Mouse (Mus musculus) brain, embryonic 14.5 days (tissue): ENCODE data around the gene Farsb. TPM values are rescaled to one million over a fixed set of nuclear protein-coding genes. Genes with fewer than 3 reads are reported as not detected.
A peak's percentile ranks its signal among the peaks of the same experiment; 100 is the strongest.

Experiments
- DNase-seq: peaks from one replicate; pipeline ENCODE4 v3.0.0-alpha.2; 2011; ENCODE audit warnings: low read depth
- CTCF ChIP-seq: fragments of 200-500 bp; IDR thresholded peaks from 2 replicates; pipeline ENCODE4 v1.5.1; 2012; ENCODE audit warnings: inconsistent platforms, mild to moderate bottlenecking, moderate library complexity, borderline replicate concordance; ENCODE audit not compliant: insufficient read depth, insufficient read length; ENCODE audit errors: extremely low read depth
- POLR2A ChIP-seq: fragments of 200-500 bp; IDR thresholded peaks from 2 replicates; pipeline ENCODE4 v1.6.1; 2012; ENCODE audit warnings: mild to moderate bottlenecking, inconsistent platforms, borderline replicate concordance; ENCODE audit not compliant: poor library complexity, insufficient read depth, insufficient read length, severe bottlenecking; ENCODE audit errors: extremely low read depth
- polyA plus RNA-seq: library from polyadenylated mRNA; depleted of rRNA; stranded (reverse); fragments of >200 nt; gene quantifications from 2 replicates; pipeline ENCODE4 v1.2.3, GENCODE M21; 2012; rRNA removed

Farsb gene
- polyA plus RNA-seq, 1 experiment = 66.6 TPM

DNA sequence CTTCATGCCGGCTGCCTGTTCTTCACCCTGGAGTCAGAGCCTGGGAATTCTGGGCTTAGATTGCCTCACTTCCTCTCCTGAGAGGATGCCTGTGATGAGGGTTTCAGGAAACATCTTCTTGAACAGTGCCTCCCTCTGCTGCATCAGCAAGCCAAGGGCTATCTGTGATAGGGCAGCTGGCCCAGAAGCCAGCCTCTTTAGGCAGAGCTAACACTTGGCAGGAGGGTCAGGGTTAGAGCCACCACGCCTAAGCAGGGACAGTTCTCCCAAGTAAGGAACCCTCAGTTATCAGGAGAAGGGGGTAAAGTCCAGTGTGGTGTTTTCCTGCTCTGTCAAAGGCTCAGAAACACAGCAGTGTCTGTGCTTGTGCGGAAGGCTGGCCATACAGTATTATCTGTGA is 88.9 kb downstream of the Farsb start:
- TF ChIP-seq CTCF = no peak
- TF ChIP-seq POLR2A = no peak
- DNase-seq = no peak

DNA sequence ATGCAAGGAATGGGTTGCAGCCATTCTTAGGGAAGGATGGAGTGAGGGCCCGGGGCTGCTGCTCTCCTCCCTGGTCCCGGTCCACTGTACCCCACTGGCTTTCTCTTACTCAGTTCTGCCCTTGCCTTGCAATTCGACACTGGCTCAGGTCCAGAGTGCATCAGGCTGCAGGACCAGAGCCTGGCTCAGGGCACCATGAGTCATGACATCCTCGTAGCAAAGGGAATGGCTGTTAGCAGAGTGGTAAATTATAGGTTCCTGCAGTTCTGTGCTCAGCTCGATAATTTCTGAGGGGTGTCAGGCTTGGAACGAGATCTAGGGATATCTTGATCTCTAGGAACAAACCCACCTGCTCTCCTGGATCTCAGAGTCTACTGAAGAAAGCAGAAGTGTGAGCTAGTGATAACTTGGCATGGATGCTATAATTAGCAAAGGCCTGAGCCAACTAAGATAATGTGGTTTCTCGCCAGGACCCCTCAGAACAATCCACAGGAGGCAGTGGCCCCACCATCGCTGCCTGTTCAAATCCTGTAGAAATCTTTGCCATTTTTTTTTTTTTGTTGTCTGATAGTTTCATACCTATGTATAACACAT is 92.3 kb downstream of the Farsb start:
- DNase-seq = no peak

DNA sequence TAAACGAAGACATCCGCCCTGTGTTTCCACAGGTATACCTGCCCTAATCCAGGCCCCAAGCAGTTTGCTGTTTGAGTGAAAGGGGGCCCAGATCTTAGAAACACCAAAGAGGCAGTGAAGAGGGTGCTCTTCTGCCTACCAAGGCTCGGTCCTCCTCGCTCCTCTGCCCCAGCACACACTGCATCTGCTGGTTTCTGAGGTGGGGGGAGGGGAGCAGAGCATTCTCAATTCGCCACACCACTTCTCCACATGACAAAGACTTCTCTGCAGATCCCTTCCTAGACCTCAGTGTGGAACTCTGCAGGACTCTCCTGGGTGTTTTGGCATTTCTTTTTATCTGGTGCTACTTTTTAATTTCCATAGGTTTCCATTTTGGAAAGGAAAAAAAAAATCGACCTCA is 93.0 kb downstream of the Farsb start:
- TF ChIP-seq CTCF = no peak
- no peak for TF ChIP-seq POLR2A
- DNase-seq = peak; percentile 35

More for the DNA sequence above, 92.3 kb downstream of the Farsb start:
- TF ChIP-seq POLR2A (no peak), CTCF (no peak)

DNA sequence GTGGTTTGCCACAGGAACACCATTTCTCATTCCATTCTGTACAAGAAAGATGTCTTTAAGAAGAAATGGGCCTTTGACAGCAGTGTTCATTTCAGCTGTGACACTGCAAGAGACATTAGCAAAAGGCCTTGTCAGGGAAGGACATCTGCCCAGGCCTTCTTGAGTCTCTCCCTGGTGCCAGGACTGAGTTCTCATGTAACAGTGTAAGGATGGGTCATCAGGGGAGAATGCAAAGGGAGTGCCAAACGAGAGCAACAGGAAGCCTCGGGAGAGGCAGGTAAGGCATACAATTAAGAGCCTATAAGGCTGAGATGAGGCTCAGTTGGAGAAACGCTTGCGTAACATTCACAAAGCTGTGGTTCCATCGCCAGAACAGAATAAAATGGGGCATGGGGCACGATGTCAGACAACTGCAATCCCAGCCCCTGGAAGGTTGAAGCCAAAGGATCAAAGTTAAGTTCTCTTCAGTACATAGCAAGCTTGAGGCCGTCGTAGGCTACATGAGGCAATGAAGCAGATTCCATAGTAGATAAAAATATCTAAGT is 93.4 kb downstream of the Farsb start:
- no peak for DNase-seq
- no peak for TF ChIP-seq POLR2A
- no peak for TF ChIP-seq CTCF

DNA sequence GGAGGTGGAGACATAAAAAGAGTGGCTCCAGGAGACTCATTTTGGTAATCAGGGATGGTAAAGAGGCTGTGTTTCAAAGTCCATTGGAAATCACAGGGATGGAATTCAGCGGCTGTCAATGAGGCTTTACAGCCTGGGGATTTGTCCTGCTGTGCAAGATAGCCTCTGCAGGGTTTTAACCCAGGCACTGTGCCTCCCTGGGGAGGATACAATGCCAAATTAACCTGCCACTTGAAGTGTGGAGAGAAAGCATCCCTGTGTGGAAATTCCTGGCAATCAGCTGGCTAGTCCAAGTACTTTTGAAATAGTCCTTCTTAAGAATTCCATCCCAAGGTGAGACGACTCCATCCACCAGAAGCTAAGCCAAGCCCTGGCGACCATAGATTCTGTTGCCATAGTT is 99.8 kb downstream of the Farsb start:
- TF ChIP-seq POLR2A (no peak), CTCF (no peak)
- no peak for DNase-seq

DNA sequence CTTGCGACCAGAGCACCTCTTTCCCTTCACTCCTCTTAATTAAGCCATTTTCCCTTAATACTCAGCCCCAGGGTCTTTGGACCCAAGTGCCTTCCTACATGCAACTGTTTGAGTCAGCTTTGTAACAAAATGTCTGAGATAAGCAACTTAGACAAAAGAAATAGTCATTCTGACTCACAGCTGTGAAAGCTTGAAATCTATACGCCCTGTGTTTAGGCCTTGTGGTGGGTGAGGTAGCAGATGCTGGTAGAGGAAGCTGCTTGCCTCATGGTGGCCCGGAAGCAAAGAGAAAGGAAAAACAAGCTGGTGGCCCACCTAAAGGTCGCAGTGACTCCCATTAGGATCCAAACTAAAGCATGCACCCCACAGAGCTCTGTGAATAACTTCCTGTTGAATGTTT is 100.8 kb downstream of the Farsb start:
- no peak for DNase-seq

DNA sequence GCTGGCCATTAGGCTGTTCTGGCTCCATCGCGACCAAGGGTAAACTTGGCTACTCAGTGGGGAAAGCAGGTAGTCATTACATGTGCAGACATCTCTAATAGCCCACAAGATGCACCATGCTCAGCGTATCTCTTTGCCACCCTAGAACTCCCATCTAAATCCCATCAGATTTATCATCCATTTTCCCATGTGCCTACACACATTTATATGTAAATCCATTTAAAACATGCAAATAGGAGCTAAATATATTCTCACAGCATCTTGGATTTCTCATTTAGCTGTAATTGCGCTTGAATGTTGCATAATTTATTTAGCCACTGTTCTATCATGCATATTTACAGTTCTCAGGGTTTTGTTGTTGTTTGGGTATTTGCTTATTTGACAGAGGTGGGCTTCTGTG is 107.7 kb downstream of the Farsb start:
- peak; percentile 33 for DNase-seq
- TF ChIP-seq CTCF (no peak), POLR2A (no peak)

More for the DNA sequence above, 100.8 kb downstream of the Farsb start:
- TF ChIP-seq POLR2A (no peak), CTCF (no peak)

DNA sequence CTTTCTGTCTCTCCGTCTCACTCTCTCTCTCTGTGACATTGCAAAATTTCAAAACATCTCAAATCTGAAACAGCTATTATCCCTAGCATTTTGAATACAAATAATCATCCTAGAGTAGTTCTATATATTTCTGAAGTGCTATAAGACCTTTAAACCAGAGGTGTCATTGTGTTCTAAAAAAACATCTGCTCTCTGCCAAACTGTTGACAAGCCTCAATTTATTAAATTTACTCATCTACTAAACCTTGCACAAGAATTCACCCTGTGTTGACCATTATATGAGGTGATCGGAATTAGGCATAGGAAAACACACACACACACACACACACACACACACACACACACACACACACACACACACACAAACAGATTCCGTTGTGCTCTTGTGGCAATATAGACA is 113.6 kb downstream of the Farsb start:
- TF ChIP-seq CTCF = no peak
- TF ChIP-seq POLR2A = no peak
- DNase-seq = no peak

DNA sequence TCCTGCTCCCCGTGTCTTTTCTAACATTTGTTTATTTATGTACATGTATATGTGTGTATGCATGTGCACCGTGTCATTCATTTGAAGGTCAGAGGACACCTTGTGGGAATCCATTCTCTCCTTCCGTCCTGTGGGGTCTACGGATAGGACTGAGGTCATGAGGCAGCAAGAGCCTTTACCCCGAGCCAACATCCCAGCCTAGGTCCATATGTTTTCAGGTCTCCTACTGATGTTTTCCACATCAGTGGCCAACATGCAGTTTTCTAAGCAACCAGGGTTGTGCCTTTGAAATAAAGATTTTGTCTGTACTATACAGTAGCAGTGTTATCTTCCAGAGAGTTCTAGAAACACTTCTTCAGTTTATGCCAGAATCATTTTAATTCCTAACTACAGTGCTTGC is 114.9 kb downstream of the Farsb start:
- TF ChIP-seq POLR2A (no peak), CTCF (no peak)
- no peak for DNase-seq

DNA sequence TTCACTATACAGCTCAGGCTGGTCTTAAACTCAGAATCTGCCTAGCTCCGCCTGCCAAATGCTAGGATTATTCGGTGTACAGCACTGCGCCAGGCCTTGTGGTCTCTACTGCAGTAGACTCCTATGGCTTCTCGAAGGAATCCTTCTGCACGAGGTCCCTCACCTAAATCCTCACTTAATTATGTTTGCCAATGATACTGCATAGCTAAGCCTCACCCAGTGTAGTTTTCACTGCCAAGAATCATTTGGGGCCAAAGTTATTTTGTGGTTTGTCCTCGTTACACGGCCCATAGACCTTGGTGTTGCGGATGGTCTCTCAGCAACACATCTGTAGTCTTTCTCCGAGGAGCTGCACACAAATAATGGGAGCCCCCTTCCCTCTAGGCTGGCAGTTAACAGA is 116.4 kb downstream of the Farsb start:
- DNase-seq = no peak
- no peak for TF ChIP-seq POLR2A

DNA sequence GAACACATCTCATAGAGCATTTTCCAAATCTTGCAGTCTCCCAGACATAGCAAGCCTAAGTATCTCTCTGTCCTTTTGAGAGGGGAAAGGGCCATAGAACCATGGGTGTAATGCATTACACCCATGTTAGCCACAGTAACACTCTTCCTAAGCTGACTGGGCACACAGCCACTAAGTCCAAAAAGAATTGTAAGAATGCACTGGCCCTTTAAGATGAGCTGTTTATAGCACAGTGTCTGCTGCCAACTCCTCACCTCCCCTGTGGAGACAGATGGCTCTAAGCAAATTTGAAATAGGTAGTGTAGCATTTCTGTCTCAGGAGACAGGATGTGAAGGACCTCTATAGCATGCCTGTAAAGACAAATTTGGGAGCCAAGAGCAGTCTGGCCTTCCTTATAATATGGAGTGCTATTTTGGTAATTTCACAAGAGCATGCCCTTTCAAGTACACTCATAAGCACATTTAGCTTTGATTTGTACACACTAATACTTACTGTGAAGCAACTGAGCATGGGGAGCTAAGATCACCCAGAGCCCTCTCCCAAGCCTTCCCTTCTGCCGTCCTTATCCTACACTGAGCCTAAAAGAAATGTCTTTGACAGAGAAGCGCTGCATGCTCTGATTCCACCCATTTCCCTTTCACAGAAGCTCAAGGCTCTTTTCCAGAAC is 117.0 kb downstream of the Farsb start:
- peak; percentile 91 for DNase-seq
- TF ChIP-seq CTCF = no peak
- TF ChIP-seq POLR2A = no peak

DNA sequence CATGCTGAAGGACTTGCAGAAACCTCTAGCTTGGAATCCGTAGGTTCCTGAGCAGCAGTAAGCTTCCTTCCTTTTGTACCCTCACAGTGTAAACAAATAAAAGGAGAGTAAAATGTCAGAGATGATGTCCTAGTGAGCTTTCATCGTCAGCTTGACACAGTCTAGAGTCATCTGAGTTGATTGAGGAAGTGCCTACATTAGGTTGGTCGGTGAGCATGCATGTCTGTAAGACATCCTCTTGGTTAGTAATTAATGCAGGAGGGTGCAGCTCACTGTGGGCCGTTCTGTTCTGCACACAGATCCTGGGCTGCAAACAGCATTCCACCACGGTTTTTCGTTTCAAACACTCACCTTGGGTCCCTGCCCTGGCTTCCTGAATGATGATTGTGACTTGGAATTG is 118.6 kb downstream of the Farsb start:
- no peak for DNase-seq
- no peak for TF ChIP-seq CTCF
- TF ChIP-seq POLR2A = no peak

Other genes with a start within 250 kb of the Farsb start
- gene Sgpp2, start 178.6 kb downstream of the Farsb start, polyA plus RNA-seq = 0.68 and 1.4 TPM in 2 replicates
- 0.23 and 0.25 TPM in 2 replicates for gene Mogat1, start 22.1 kb upstream of the Farsb start, polyA plus RNA-seq
- 1.00 and 1.5 TPM in 2 replicates for gene BC035947, start 23.3 kb upstream of the Farsb start, polyA plus RNA-seq
- 38.0 and 45.8 TPM in 2 replicates for gene Acsl3, start 168.9 kb upstream of the Farsb start, polyA plus RNA-seq
- 3.5 and 6.0 TPM in 2 replicates for gene Utp14b, start 169.1 kb upstream of the Farsb start, polyA plus RNA-seq